Mouse (Mus musculus) hindbrain, embryonic 13.5 days (tissue): ENCODE data around the gene Mef2c. TPM values are rescaled to one million over a fixed set of nuclear protein-coding genes. Genes with fewer than 3 reads are reported as not detected.

Experiments
- ATAC-seq: fragments of 200-750 bp; cut with Nextera tagmentation; 2 replicates; pipeline ENCODE4 v1.8.0; 2017; ENCODE audit warnings: moderate TSS enrichment; ENCODE audit not compliant: low FRiP score
- H3K27ac ChIP-seq: fragments of 300-500 bp; sonication (generic); 2 replicates; pipeline ENCODE4 v1.5.1; 2015; ENCODE audit warnings: inconsistent platforms, mild to moderate bottlenecking, moderate library complexity
- H3K27me3 ChIP-seq: fragments of 300-500 bp; sonication (generic); 2 replicates; pipeline ENCODE4 v1.6.1; 2015; ENCODE audit warnings: mild to moderate bottlenecking, inconsistent platforms
- H3K36me3 ChIP-seq: fragments of 300-500 bp; sonication (generic); 2 replicates; pipeline ENCODE4 v1.6.1; 2015; ENCODE audit warnings: mild to moderate bottlenecking, inconsistent platforms
- H3K4me1 ChIP-seq: fragments of 300-500 bp; sonication (generic); replicated peaks from 2 replicates; pipeline ENCODE4 v1.6.1; 2015; ENCODE audit warnings: inconsistent platforms
- H3K4me2 ChIP-seq: fragments of 300-500 bp; sonication (generic); 2 replicates; pipeline ENCODE4 v1.6.1; 2015; ENCODE audit warnings: inconsistent platforms, mild to moderate bottlenecking, moderate library complexity
- H3K4me3 ChIP-seq: fragments of 300-500 bp; sonication (generic); 2 replicates; pipeline ENCODE4 v1.5.1; 2015; ENCODE audit warnings: mild to moderate bottlenecking, inconsistent platforms
- H3K9ac ChIP-seq: fragments of 300-500 bp; sonication (generic); 2 replicates; pipeline ENCODE4 v1.6.1; 2015; ENCODE audit warnings: mild to moderate bottlenecking, inconsistent platforms
- H3K9me3 ChIP-seq: fragments of 300-500 bp; sonication (generic); 2 replicates; pipeline ENCODE4 v1.6.1; 2016; ENCODE audit warnings: inconsistent platforms
- WGBS: fragments of 180-500 bp; shearing (Covaris S2); methylation state at CpG from one replicate; pipeline ENCODE4 v1.1.7; 2015; 5-methylcytosine and 5-hydroxymethylcytosine counted together
- polyA plus RNA-seq: library from polyadenylated mRNA; unstranded; fragments of >200 nt; fragmentation: Nextera tagmentation; extraction: Ambion mirVana; gene quantifications from 2 replicates; pipeline ENCODE4 v1.2.1, GENCODE M21; 2015

Gene Mef2c
- polyA plus RNA-seq, 1 experiment from 2014 or later = 23.2 TPM

DNA sequence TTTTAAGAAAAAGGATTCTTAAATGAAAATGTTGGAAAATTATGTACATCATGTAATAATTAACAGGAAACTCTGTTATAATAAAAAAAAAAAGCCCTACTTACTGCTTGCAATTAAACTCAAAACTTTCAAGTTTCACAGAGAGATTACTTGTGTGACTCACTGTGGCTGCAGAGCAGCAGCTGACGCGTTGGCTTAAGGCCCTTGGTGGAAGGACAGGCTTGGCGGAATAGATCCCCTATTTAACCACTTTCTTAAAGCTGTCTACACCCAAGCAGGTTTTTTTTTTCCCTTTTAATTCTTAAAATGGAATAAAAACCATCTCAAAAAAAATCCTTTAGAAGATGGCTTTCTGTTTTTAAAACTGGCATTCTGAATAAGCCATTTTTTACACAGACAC is 100.5 kb downstream of the Mef2c start:
- Histone ChIP-seq H3K27ac (no peak overlapping the region), H3K4me1 (peaks cover 16% of the 10 kb centered on the region), H3K9ac (no peak overlapping the region), H3K4me2 (no peak overlapping the region), H3K27me3 (no peaks in the 10 kb centered on the region), H3K4me3 (no peak overlapping the region), H3K36me3 (no peaks in the 10 kb centered on the region), H3K9me3 (no peaks in the 10 kb centered on the region)
- WGBS = 31% methylated on average over 3 of the region's 3 CpGs
- no peak for ATAC-seq

DNA sequence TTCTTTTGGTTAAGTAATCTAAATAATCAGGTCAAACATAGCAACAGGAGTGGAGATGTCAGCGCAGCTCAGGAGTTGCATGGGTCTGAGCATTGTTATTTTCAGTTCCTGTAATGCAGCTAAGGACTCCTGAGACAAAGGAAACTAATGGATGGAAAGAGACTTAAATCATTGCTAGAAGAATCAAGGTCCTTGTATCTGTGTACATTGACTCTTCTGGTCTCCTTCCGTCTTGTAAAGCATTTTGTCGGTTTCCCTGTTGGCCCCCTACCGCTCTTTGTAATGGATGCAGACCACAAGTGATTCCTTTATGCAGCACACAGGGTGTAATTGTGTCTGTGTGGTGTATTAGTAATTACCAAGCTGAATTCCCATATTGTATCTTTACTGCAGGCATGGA is 101.0 kb downstream of the Mef2c start:
- 20% methylated on average over 4 of the region's 4 CpGs for WGBS
- Histone ChIP-seq H3K27ac (peak overlapping the region; percentile 64), H3K27me3 (no peaks in the 10 kb centered on the region), H3K4me3 (no peak overlapping the region), H3K4me2 (no peak overlapping the region), H3K9me3 (no peaks in the 10 kb centered on the region), H3K9ac (0 out of 2 replicates have a peak overlapping the region, but pooled peaks have one; percentile 5), H3K36me3 (no peaks in the 10 kb centered on the region), H3K4me1 (peaks cover 16% of the 10 kb centered on the region)
- ATAC-seq = peak; percentile 49; the same call in 1 of the 2 replicates

DNA sequence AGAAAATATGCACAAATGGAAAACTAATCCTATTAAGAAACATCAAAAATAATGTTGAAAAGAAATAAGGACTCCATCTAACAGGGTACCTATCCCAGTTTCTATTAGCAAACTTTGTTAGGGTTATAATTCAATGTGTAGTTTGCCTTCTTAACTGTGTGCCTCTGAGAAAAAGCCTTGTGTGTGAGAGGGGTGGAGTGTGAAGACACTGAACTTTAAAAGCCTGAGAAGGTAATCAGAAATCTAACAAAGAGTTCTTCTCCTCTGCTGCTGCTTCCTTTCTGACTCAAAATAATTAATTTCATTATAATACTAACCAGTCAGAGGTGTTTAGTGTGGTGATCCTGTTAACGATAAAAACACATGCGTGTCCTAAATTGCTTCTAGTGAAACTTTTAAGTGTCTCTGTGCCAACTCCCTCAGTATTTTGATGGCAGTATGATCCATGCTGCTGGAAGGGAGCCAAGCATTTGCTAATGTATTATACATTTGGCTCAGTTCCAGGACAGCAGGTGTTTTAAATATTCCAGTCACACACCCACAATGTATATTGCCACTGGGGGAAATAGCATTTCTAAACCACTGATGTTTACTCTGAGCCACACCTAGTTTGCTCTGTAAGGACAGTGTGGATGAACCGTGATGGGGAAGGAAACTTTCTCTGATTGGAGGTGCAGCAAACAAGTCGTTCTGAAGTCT is 104.2 kb downstream of the Mef2c start:
- no peaks in the 10 kb centered on the region for H3K9me3 ChIP-seq
- H3K4me3 ChIP-seq = no peak overlapping the region
- H3K36me3 ChIP-seq = no peaks in the 10 kb centered on the region
- H3K4me2 ChIP-seq = no peak overlapping the region
- no peak overlapping the region for H3K27ac ChIP-seq
- H3K27me3 ChIP-seq = no peaks in the 10 kb centered on the region
- H3K9ac ChIP-seq = no peak overlapping the region
- H3K4me1 ChIP-seq = peaks cover 16% of the 10 kb centered on the region
- ATAC-seq = peak; percentile 60; the same call in 1 of the 2 replicates
- 43% methylated on average over 4 of the region's 4 CpGs for WGBS

DNA sequence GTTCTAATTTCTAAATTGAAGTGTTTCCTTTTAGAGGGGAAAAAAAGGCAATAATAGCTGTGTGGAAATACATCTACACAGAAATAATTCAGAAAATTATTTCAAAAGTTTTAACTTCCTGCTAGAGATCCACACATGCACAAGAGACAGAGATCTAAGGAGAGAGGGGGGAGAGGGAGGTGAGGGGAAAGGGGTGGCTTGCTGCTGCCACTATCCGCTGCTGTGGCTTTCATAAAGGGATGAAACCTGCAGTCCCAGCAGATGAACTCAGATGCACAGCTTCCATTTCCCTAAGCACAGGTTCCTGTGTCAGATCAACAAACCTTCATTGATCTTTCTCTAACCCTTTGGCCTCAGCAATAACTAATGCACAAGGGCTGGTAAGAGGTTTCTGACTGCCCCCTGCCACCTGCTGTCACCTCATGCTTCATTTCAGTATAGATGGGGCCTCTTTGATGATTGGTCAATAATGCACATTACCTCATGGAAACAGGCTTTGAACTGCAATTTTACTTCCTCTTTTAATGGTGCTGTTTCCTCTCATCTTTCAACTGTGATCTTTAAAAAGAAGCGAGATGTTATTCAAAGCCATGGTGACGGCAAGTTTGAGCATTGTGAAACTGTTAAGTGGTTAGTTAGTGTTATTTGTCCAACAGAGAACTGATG is 105.2 kb downstream of the Mef2c start:
- no peak overlapping the region for H3K4me3 ChIP-seq
- 72% methylated on average over 3 of the region's 3 CpGs for WGBS
- no peak overlapping the region for H3K27ac ChIP-seq
- H3K9ac ChIP-seq = no peak overlapping the region
- ATAC-seq = no peak
- H3K4me2 ChIP-seq = no peak overlapping the region
- H3K27me3 ChIP-seq = no peaks in the 10 kb centered on the region
- peaks cover 14% of the 10 kb centered on the region for H3K4me1 ChIP-seq
- H3K36me3 ChIP-seq = no peaks in the 10 kb centered on the region
- H3K9me3 ChIP-seq = no peaks in the 10 kb centered on the region

DNA sequence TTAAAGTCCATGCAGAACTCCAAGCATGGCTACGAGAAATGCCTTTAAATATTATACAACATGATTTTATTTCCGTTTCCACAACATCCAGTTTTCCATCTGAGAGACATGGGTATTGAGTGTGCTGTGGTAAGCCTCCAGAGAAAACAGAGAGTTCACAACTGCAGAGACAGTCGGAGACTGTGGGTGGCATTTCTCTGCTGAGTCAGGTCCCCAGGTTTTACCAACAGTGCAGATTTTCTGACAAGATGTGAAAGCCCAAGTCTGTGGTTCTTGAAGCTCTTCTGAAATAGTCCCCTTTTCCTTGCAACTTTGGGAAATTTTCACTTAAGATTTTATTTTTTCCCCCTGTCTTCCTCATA is 105.7 kb downstream of the Mef2c start:
- H3K9me3 ChIP-seq = no peaks in the 10 kb centered on the region
- WGBS = 70% methylated on average over 3 of the region's 3 CpGs

DNA sequence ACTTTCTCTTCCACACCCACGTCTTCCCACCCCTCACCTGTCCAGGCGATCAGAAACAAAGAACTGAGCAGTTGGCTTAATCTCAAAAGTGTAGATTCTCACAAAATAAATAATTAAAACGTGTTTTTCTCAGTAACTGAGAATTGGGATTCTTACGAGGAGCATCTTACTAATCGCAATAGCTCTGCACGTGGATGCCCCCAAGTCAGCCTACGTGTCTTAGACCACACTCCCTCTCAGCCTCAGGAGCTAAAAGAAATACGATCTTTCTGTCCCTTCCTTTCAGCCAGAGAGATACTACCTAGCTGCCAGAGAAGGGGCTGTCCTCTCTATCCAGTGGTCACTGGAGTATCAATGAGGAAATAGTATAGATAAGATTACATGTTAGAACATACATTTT is 106.3 kb downstream of the Mef2c start:
- Histone ChIP-seq H3K36me3 (no peaks in the 10 kb centered on the region), H3K27ac (no peak overlapping the region), H3K4me1 (peaks cover 8% of the 10 kb centered on the region), H3K9me3 (no peaks in the 10 kb centered on the region), H3K4me3 (no peak overlapping the region), H3K9ac (no peak overlapping the region), H3K4me2 (no peak overlapping the region), H3K27me3 (no peaks in the 10 kb centered on the region)
- no peak for ATAC-seq
- WGBS = 88% methylated on average over 8 of the region's 8 CpGs

More for the DNA sequence above, 105.7 kb downstream of the Mef2c start:
- Histone ChIP-seq H3K4me1 (peaks cover 13% of the 10 kb centered on the region), H3K9ac (no peak overlapping the region), H3K4me3 (no peak overlapping the region), H3K27ac (no peak overlapping the region), H3K4me2 (no peak overlapping the region), H3K36me3 (no peaks in the 10 kb centered on the region), H3K27me3 (no peaks in the 10 kb centered on the region)
- no peak for ATAC-seq

DNA sequence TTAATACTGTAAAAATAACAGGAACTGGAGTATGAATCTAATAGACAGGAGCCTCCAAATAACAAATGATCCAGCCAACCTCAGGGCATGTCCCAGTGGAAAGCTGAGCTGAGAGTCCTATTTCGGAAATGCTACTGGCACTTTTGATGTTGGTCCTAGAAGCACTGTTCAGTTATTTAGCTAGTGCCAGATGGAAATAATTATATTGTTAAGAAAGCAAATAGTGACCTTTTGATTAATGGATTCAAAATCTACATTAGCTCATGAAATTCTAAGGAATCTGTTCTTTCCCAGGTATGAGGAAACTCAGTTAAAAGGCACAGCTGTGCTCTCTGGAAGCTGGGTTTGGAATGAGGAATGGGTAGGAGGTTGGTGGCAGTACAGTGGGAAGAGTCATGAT is 108.4 kb downstream of the Mef2c start:
- 86% methylated on average over 1 of the region's 1 CpGs for whole genome bisulfite sequencing
- ATAC-seq = no peak
- Histone ChIP-seq H3K4me1 (peaks cover 8% of the 10 kb centered on the region), H3K9me3 (no peaks in the 10 kb centered on the region), H3K4me3 (no peak overlapping the region), H3K27me3 (no peaks in the 10 kb centered on the region), H3K27ac (no peak overlapping the region), H3K36me3 (no peaks in the 10 kb centered on the region), H3K4me2 (no peak overlapping the region), H3K9ac (no peak overlapping the region)

DNA sequence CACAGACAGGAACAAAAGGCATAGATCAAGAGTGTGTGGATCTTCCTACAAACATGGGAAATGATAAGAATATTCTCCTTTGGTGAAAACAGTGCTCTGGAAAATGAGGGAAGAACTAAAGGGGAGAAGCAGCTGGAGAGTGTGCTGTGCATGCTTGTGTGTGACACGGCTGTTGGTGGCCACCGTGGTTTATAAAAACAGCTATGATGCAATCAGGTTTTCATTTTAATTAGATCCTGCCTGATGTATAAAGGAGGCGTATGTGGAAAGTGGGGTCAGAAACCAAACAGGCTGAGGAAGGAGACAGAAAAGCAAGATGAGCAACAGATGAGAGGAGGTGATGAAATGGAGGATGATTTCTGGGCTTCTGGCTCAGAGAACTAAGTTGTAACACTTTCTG is 112.0 kb downstream of the Mef2c start:
- no peaks in the 10 kb centered on the region for H3K27me3 ChIP-seq

DNA sequence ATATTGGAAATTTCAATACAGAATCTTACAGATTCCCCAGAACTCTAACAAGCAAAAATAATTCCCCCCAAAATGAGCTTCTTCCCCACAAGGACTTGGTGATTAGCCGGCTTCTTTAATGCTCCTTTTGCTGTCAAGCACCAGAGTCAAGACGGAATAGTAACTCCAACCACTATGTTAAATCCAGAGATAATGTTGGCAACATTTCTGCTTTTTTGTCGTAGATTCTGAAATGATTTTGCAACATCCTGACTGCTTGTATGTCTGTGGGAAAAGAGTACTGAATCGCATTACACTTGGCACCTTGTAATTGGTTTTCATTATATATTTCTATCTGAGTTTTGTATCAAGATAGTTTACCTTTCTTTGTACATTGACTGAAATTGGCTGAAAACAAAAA is 120.8 kb downstream of the Mef2c start:
- Histone ChIP-seq H3K9me3 (no peaks in the 10 kb centered on the region), H3K27ac (no peak overlapping the region), H3K9ac (no peak overlapping the region), H3K27me3 (no peaks in the 10 kb centered on the region), H3K4me1 (no peaks in the 10 kb centered on the region), H3K36me3 (no peaks in the 10 kb centered on the region), H3K4me2 (no peak overlapping the region), H3K4me3 (no peak overlapping the region)
- 94% methylated on average over 4 of the region's 4 CpGs for WGBS
- ATAC-seq = no peak

More for the DNA sequence above, 112.0 kb downstream of the Mef2c start:
- no peaks in the 10 kb centered on the region for H3K4me1 ChIP-seq
- WGBS = 90% methylated on average over 3 of the region's 3 CpGs
- H3K27ac ChIP-seq = no peak overlapping the region
- no peak overlapping the region for H3K9ac ChIP-seq
- ATAC-seq = no peak
- H3K9me3 ChIP-seq = no peaks in the 10 kb centered on the region
- no peak overlapping the region for H3K4me2 ChIP-seq
- H3K4me3 ChIP-seq = no peak overlapping the region
- no peaks in the 10 kb centered on the region for H3K36me3 ChIP-seq

DNA sequence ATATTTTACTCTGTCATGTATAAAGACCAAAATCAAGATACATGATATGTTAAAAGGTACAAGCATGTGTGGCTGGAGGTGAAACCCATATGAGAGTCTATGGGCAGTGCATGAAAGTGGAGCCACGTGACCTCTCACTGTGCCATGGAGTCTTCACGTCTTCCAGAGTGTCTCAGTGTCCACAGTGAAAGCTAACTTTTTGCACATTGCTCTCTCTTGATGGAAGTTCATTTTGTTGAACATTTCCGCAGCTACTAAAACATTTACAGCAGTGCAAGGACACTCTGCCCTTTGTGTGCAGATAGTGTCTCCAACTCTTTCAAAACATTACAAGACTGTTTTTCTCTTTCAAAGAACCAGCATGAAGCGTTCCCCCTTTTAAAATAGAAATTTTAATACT is 123.6 kb downstream of the Mef2c start:
- Histone ChIP-seq H3K4me2 (no peak overlapping the region), H3K36me3 (no peaks in the 10 kb centered on the region), H3K4me1 (no peaks in the 10 kb centered on the region), H3K27me3 (no peaks in the 10 kb centered on the region), H3K4me3 (no peak overlapping the region), H3K9me3 (no peaks in the 10 kb centered on the region), H3K9ac (no peak overlapping the region), H3K27ac (no peak overlapping the region)
- WGBS = 90% methylated on average over 4 of the region's 4 CpGs
- no peak for ATAC-seq

DNA sequence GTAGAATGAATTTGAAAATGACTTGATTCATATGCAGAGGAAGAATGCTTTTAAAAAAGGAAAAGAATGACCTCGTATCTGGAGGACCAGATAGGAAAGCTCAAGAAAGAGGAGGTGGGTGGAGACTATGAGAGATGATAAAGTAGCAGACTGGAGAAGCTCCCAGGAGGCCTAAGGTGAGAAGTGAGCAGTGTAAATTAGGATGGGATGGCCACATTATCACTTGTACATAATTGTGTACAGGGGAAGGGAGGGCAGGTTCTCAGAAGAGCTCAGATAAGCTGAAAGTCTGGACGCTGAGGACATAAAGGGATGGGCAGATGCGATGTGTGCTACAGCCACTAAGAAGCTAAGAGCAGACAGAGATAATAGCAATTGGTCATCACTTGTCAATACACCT is 124.3 kb downstream of the Mef2c start:
- H3K4me3 ChIP-seq = no peak overlapping the region
- H3K9me3 ChIP-seq = no peaks in the 10 kb centered on the region
- H3K36me3 ChIP-seq = no peaks in the 10 kb centered on the region
- H3K27me3 ChIP-seq = no peaks in the 10 kb centered on the region
- no peak overlapping the region for H3K4me2 ChIP-seq
- H3K4me1 ChIP-seq = no peaks in the 10 kb centered on the region
- no peak overlapping the region for H3K27ac ChIP-seq
- ATAC-seq = no peak
- no peak overlapping the region for H3K9ac ChIP-seq
- WGBS = 88% methylated on average over 3 of the region's 3 CpGs

DNA sequence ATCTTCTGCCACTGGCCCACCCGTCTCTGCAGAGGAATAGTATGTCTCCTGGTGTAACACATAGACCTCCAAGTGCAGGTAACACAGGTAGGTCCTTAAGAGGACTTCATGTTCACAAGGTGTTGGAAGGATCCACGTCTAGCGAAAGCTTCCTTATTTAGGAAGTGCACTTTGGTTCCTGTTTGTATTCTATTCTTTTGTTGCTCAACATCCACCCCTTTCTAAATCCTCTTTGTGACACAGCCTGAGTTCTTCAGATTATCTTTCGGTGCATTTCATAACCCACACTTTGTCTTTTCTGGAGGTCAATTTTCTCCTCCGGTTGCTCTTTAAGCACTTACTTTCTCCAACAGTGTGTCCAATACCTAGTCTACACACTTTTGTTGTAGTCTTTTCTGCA is 129.3 kb downstream of the Mef2c start:
- no peak overlapping the region for H3K9ac ChIP-seq
- H3K4me3 ChIP-seq = no peak overlapping the region
- no peaks in the 10 kb centered on the region for H3K4me1 ChIP-seq
- no peaks in the 10 kb centered on the region for H3K9me3 ChIP-seq
- no peak overlapping the region for H3K4me2 ChIP-seq
- H3K36me3 ChIP-seq = no peaks in the 10 kb centered on the region
- H3K27me3 ChIP-seq = no peaks in the 10 kb centered on the region
- no peak for ATAC-seq
- WGBS = 90% methylated on average over 5 of the region's 5 CpGs
- no peak overlapping the region for H3K27ac ChIP-seq

DNA sequence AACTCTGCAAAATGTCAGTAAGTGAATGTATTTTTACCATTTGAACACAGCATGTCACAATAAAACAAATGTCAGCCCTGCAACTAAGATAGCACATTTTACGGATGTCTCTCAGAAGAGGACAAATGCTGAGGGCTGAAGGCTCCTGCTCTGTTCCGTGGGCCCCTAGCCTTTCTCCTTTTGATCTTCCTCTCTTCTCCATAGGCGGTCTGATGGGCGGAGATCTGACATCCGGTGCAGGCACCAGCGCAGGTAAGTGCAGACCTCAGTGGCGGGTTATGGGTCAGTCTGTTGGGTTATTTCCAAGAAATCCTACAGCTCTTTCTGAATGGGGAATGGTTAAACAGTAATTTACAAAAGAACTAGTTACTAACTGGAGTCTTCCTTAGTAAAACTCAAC is 131.4 kb downstream of the Mef2c start:
- Histone ChIP-seq H3K9me3 (no peaks in the 10 kb centered on the region), H3K4me3 (no peak overlapping the region), H3K36me3 (no peaks in the 10 kb centered on the region), H3K27me3 (no peaks in the 10 kb centered on the region), H3K4me1 (no peaks in the 10 kb centered on the region), H3K4me2 (no peak overlapping the region), H3K27ac (no peak overlapping the region), H3K9ac (no peak overlapping the region)
- WGBS = 44% methylated on average over 7 of the region's 7 CpGs
- ATAC-seq = no peak
